Mouse (Mus musculus): Measurements from ENCODE around the gene Hinfp.
"Not testable (repeated sequence)": the region's sequence is repeated elsewhere in the genome, so short reads cannot be mapped to it uniquely, and the experiment has no call there.

Hinfp gene

DNA sequence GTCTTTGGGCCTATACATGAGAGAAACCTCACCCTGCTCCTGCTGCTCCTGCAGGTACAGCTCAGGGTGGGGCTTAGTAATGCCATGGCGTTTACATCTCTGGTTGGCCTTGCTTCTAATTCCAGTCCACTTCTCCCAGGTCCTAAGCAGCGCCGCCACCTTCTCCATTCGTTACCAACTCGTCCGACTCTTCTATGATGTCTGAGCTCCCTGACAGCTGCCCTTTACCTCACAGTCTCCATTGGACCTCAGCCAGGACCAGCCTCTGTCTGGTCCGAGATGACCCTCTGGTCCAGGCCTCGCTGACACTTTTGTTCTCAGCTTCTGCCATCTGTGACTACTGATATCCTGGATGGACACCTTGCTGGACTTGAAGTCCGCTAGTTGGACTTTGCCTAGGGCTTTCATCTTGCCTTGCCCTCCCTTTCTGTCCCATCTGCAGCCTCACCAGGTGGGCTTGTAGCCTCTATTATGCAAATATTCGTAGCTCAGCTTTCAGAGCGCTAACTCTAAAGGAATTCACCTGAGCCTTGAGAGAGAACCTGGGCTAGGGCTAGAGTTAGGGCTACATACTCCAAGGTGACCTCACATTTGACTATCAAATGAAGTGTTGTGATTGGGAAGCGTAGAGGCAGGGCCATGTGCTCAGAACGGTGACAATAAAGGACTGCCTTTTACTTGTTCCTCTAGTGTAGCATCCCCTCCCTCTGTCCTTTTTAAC, 27.6 kb upstream of the Hinfp start:
- no peak for DNase-seq (ENCODE audit: low spot score in 2 of 2)

DNA sequence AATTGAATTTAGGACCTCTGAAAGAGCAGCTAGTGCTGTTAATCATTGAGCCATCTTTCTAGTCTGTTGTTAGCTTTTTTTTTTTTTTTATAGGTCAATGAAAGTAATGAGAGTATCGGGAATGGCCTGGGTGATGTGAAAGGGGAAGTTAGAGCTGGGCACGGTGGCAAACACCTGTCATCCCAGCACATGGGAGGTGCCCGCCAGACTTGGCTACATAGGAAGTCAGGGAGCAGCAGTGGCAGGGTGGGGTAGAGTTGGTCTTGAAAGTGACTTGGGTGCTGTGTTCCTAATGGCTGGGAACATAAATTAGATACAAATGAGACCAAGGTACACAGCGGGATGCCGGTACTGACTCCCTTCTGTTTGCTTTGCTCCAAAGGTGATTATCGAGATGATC, 25.3 kb upstream of the Hinfp start:
- no peak for DNase-seq (ENCODE audit: low spot score in 2 of 2)

DNA sequence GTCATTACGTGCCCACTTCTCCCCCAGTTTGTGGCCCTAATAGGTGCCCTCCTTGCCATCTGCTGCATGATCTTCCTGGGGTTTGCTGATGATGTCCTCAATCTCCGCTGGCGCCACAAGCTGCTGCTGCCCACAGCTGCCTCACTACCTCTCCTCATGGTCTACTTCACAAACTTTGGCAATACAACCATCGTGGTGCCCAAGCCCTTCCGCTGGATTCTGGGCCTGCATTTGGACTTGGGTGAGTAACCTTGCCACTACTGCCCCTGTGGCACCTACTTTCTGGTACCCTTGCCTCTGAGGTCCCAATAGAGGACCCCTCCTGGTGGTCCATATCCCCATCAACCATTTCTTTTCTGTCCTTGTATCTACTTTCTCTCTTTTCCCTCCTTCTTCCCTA, 22.5 kb upstream of the Hinfp start:
- DNase-seq (ENCODE audit: low spot score in 2 of 2) = no peak

DNA sequence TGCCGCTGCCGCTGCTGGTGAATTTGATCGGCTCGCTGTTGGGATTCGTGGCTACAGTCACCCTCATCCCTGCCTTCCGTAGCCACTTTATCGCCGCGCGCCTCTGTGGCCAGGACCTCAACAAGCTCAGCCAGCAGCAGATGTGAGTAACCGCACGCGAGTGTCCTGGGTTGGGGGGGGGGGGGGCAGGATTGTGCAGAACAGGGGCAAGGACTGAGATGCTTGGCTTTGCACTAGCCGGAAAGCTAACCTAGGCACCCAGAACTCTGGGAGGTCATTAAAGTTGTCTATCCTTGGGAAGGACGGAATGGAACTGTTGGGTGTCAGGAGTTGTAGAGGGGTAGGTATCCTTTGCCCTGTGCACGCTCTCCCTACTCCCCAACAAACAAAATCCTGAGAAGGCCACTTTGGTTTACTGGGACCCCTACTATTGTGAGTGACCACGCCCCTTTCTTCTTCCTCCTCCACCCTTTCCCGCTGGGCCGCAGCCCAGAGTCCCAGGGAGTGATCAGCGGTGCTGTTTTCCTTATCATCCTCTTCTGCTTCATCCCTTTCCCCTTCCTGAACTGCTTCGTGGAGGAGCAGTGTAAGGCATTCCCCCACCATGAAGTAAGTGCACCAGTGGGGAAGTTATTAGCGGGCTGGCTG, 21.7 kb upstream of the Hinfp start:
- DNase-seq (ENCODE audit: low spot score in 2 of 2) = no peak

DNA sequence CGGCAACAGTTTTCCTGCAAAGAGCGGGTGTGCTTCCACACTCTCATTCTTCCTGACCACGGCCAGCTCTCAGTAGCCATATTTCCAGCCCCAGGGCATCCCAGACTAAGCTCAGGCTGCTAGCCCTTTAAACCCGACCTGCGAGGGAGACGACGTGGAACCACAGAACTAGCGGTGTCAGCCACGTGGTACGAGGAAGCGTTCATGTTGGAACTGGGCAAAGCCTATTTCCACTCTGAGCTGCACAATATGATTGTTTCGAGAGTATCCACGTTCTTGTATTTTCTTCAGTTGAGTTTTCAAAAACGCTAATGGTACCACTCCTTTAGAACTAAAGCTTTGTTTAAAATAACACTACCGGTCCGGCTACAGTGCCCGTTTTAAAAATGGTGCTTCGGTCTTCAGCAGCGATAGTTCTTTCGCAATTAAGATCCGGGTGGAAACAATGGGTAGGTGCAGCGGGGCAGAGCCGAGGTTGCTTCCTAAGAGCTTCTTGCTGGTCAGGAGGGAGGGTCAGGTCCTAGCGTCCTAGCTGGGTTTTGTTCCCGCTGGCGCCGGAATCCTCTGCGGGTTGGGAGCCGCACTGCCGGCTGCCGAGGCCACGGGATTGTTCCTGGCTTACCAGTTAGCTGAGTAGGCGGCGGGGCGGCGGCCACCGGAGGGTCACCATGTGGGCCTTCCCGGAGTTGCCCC, 21.0 kb upstream of the Hinfp start:
- peak; percentile 72 to 79 for DNase-seq (ENCODE audit: low spot score in 2 of 2)

DNA sequence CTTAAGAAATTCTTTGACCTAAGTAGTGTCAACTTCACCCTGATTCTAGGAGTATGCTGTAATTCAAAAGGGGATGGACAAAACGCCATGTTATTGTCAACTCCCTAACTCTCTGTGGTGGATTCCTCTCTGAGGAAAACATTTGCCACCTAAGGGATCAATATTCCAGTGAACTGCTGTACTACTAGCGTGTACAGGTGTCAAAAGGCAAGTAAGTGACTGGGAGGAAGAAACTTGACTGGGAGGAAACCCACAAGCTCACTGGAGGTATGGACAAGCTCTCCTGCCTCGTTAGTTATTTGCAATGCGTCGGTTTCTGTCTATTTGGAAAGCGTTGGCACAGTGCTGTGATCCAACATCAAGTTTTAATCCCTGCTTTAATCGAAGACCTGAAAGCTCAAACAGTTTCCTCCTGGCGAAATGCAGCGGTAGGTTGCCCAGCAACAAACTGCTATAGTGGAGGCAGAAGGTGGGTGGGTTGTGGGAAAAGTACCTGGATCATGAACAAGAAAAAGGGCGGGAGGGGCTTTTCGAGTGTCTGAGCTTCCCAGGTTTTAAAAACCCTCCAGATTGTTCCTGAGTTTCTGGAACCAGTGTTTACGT, 20.4 kb upstream of the Hinfp start, which contains the start of gene Dpagt1:
Gene Dpagt1 (plus strand): TSS at position 252 of the 603 bp plus-strand sequence.
- no peak for DNase-seq (ENCODE audit: low spot score in 2 of 2)

DNA sequence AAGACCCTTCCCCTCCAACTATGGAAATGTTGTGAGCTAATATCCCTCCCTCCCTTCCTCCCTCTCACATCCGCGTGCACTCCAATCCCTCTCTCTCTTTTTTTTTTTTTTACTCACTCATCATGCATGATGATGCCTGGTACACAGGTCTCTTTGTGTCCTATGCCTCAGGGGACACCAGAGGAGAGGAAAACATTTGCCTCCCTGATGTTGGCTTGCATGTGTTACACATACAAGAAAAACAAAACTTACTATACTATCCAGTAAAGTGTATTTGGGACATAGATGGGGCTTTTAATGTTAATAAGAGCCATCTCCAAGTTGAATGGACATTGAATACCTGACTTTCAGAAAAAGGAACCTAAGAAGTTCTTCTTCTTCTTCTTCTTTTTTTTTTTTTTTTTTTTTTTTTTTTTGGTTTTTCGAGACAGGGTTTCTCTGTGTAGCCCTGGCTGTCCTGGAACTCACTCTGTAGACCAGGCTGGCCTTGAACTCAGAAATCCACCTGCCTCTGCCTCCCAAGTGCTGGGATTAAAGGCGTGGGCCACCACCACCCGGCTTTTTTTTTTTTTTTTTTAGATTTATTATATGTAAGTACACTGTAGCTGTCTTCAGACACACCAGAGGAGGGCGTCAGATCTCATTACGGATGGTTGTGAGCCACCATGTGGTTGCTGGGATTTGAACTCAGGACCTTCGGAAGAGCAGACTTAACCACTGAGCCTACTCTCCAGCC, 19.7 kb upstream of the Hinfp start:
- DNase-seq (ENCODE audit: low spot score in 2 of 2) = not testable (repeated sequence)

DNA sequence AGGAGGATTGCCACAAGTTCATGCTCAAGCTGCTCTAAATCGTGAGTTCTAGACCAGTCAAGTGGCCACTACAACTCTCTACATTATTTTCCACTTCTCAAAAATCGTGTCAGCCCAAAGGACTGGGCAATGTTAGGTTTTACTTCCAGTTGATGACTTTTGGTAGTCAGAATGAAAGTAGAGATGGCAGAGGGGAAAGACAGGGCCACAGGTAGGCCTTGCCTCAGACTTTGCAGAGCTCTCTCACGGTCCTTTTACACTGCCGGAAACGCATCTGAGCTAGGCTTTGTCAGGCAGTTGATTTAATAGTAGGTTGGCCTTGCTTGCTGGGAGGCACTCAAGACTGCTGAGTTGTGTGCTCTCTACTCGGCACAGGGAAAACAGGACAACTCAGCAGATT, 18.7 kb upstream of the Hinfp start:
- DNase-seq (ENCODE audit: low spot score in 2 of 2) = no peak

DNA sequence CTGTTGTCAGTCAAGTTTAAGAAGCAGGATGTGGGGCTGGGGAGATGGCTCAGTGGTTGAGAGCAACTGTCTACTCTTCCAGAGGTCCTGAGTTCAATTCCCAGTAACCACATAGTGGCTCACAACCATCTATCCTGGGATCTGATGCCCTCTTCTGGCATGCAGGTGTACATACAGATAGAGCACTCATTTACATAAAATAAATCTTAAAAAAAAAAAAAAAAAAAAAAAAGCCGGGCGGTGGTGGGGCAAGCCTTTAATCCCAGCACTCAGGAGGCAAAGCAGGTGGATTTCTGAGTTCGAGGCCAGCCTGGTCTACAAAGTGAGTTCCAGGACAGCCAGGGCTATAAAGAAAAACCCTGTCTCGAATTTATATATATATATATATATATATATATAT, 18.2 kb upstream of the Hinfp start:
- not testable (repeated sequence) for DNase-seq (ENCODE audit: low spot score in 2 of 2)

DNA sequence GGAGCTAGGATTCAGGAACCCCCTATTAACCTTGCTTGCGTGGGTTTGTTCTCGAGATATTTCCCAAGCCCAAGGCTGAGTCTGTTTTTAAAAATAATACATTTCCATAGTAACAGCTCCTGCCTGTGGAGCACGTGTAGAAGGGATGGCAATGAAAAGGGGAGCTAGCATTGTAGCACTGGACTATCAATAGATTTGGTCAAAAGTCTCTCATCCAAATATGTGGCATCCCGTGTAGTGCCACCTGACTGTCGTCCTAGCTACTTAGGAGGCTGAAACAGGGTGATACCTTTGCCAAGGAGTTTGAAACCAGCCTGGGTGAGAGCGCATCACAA, 15.3 kb upstream of the Hinfp start:
- DNase-seq (ENCODE audit: low spot score in 2 of 2) = no peak

DNA sequence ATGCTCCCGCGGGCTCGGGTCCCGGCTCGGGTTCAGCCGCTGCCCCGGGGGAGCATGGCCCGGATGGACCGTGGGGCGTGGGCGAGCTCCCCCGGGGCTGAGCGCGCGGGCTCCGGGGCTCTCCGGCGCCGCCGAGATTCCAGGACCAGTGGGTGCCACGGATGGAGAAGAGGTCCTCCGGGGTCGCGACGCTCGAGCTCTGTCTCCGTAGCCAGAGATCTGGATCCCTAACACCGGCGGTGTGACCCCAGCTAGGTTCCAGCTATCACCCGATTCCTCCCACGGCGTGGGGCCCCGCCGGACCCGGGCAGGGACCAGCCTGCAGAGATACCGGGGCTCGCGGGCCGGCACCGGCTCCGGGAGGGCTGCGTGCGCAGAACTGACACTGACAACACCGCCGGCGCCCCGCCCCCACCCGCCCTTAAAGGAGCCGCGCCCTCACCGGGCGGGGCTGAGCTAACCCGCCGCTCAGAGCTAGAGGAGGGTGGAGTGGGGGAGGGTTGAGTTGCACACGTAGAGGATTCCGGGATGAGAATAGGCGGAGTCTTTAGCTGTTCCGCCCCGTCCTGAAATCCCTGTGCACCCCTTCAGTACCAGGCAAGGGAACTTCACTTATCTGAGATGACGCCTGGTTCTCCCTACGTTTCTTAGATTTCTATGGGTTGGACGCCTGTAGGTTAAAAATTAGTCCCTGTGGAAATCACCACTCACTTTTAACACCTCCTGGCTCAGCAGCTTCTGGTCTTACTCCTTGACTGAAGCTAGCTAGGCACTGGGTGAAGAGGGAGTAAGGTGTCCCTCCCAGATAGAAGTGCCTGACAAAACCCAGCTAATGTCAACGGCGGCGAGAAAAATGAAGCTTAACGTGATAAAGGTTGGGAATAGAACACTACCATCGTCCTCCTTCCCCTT, 14.7 kb upstream of the Hinfp start, which contains the start of gene C2cd2l:
Gene C2cd2l (minus strand): TSS at position 399 of the 912 bp plus-strand sequence.
- DNase-seq (ENCODE audit: low spot score in 2 of 2) = peak; percentile 46 to 61

DNA sequence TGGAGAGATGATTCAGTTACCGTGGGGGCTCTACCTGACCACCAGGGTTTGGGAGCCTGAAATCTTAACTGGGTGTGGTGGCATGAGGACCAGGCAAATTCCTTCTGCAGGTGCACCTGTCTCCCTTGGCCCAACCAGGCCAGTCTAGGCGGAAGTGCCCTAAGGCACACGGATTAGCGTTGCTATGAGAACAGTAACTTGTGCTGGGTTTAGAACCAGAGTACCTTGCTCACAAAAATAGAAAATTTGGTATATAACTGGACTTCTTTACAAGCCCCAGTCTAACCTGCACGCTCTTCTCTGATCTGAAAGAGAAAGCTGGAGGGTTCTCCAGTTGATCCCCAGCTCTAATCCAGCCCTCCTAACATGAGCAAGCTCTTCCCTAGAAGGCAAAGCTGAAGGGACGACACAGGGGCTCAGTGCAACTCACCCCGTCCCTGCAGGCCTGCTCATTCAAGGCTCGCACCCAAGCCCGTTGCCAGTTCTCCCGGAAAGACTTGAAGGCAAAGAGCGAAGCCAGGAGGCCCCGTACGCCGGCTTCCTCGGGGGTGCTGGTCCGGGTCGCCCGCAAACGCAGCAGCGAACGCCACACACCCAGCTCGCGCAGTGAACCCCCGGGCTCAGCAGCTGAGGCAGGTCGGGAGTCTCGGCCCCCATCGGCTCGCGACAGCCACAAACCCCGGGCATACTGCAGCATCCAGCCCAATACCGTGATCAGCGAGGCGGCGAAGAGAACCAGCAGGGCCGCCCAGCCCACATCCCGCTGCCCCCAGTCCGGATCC, 13.8 kb upstream of the Hinfp start:
- DNase-seq (ENCODE audit: low spot score in 2 of 2) = peak in 1 of 2 experiments; percentile 22

DNA sequence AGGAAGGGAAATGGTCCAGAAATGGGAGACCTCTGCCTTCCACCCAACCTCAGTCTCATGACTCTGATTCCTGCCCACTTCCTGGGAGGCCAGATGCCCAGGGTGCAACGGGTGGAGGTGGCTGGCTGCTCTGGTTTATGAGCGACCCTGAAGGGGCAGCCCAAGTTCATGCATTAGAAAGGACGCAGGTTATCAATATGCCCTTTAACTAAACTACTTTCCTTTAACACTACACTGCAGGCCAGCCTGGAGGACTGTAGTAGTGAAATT, 13.3 kb upstream of the Hinfp start:
- DNase-seq (ENCODE audit: low spot score in 2 of 2) = no peak

DNA sequence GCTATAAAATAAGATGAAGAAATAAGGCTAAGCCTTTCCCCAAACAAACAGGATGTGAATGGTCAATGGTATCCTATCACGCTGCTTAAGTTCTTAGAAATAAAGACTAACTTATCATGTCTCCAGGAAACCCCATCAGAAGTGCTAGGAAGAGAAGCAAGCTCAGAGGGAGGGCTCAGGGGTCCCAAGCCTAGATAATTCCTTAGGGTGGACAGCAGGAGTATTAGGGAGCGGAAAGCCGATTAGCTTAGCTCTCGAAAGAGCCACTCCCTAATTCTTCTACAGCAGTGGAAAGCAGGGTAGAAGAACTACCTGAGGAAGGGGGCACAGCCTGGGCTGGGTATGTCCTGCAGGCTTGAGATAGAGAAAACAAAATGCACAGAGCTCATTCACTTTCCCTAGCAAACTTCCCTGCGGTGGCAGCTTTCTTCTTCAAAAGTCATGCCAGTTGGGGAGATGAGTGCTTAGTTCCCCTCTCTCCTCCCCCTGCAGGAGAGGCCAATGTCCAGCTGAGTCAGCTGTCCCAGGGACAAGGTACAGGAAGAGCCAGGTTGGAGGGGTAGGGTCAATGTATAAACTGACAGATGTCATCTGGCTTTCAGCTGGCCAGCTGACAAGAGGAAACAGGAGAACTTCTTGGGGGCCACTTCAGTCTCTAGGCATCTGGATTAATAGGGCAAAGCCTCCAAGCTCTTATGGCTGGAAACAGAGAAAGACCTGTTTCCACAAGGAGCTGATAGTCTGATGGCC, 12.8 kb upstream of the Hinfp start:
- no peak for DNase-seq (ENCODE audit: low spot score in 2 of 2)

DNA sequence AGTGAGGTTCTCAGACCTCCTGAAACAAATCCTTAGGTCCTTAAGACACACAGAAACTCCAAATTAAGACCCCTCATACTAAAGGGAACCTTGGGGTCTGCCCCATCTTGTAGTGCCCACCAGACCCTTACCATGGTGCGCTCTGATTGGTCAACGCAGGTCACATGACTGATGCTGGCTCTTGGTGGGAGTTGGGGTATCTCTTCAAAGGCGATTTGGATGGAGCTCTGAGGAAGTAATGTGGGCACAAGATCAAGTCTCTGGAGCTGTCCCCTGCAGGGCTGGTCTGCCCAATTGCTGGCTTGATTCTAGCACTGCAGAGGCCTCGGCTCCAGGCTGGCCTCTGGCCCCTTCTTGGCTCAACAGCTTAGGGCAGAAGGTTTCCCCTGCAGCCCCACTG, 12.0 kb upstream of the Hinfp start:
- DNase-seq (ENCODE audit: low spot score in 2 of 2) = no peak

DNA sequence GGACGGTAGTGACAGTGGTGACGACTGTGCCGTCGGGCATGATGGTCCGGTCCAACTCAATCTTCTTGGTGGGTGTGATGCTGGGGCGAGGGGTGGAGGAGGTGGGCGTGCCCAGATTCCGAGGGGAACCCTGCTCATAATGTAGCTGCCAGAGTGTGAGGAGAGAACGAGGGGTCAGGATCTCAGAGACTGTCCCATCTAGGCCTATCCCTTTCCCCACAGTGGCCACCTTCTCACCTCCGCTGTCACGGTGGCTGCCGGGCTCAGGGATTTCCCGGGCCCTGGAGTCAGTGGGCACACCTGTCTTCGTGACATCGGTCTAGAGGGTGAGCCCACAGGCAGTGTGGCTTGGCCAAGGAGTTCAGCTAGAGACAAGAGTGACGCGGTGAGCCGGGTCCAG, 9.4 kb upstream of the Hinfp start:
- no peak for DNase-seq (ENCODE audit: low spot score in 2 of 2)

DNA sequence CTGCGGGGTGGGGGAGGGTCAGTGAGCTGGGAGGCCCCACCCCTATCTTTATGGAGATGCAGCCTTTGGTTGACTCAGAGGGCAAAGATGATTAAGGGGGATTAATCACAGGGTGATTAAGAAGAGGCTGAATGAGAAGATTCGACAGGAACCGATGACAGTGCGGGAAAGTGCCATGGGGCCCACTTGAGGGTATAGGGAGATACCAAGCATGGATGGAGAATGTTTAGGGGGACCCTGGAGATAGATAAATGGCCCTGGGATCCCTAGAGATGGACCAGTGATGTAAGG, 8.7 kb upstream of the Hinfp start:
- no peak for DNase-seq (ENCODE audit: low spot score in 2 of 2)

DNA sequence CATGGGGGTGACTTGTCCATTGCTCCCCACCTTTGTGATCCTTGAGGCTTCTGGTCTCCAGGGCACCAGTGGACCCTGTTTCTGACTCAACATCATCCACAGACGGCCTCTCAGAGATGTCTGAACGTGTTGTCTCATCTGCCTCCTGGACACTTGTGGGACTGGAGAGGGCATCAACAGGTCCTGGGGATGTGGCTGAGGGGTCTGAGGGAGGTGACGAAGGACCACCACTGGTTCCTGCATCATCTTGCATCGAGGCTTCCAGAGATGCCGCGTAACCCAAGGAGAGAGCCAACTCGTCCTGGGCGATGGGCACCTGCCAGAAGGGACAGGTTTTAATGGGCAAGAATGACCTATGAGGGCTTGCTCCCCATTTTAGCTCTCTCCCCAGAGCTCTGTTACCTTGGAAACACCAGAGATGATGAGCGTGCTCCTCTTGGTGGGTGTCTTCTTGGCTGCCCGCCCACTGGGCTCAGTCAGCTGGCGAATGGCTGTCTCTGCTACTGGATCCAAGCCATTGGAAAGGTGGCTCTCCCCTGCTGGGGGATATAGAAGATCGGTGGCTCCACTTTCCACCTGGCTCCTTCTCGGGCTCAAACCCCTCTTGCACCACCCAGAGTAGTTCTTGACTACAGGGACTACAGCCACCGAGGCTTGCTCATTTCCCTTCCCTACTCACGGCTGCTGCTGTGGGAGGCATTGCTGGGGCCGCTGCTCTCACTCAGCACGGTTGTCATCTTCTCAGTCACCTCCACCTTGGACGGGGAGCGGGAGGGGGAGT, 8.2 kb upstream of the Hinfp start:
- no peak for DNase-seq (ENCODE audit: low spot score in 2 of 2)
